Mouse (Mus musculus) embryonic facial prominence, embryonic 14.5 days (tissue): ENCODE measurements around the gene Fut1. TPM values are rescaled to one million over a fixed set of nuclear protein-coding genes. Genes with fewer than 3 reads are reported as not detected.

Source experiments
- ATAC-seq: fragments of 200-750 bp; cut with Nextera tagmentation; 2 replicates; pipeline ENCODE4 v1.8.0; 2017; ENCODE audit warnings: low read depth, moderate number of reproducible peaks, moderate TSS enrichment
- DNase-seq: peaks from one replicate; pipeline ENCODE4 v3.0.0-alpha.2; 2015; ENCODE audit warnings: low spot score
- H3K27ac ChIP-seq: fragments of 300-500 bp; sonication (generic); replicated peaks from 2 replicates; pipeline ENCODE4 v1.5.1; 2014; ENCODE audit warnings: low read depth, mild to moderate bottlenecking, low read length, moderate library complexity
- H3K27me3 ChIP-seq: fragments of 300-500 bp; sonication (generic); replicated peaks from 2 replicates; pipeline ENCODE4 v1.6.1; 2014; ENCODE audit warnings: low read length; ENCODE audit not compliant: control insufficient read depth, insufficient read depth
- H3K36me3 ChIP-seq: fragments of 300-500 bp; sonication (generic); 2 replicates; pipeline ENCODE4 v1.6.1; 2014; ENCODE audit warnings: low read length, mixed read lengths; ENCODE audit not compliant: control insufficient read depth, insufficient read depth
- H3K4me1 ChIP-seq: fragments of 300-500 bp; sonication (generic); 2 replicates; pipeline ENCODE4 v1.6.1; 2014; ENCODE audit warnings: antibody characterized with exemption, low read length; ENCODE audit not compliant: control insufficient read depth, insufficient read depth
- H3K4me2 ChIP-seq: fragments of 300-500 bp; sonication (generic); 2 replicates; pipeline ENCODE4 v1.6.1; 2014; ENCODE audit warnings: low read depth, mild to moderate bottlenecking, low read length, moderate library complexity, mixed read lengths
- H3K4me3 ChIP-seq: fragments of 300-500 bp; sonication (generic); 2 replicates; pipeline ENCODE4 v1.5.1; 2014; ENCODE audit warnings: low read depth, mild to moderate bottlenecking, low read length
- H3K9ac ChIP-seq: fragments of 300-500 bp; sonication (generic); 2 replicates; pipeline ENCODE4 v1.6.1; 2014; ENCODE audit warnings: low read depth, mild to moderate bottlenecking, low read length, moderate library complexity, mixed read lengths
- H3K9me3 ChIP-seq: fragments of 300-500 bp; sonication (generic); 2 replicates; pipeline ENCODE4 v1.6.1; 2016; ENCODE audit warnings: low read length; ENCODE audit not compliant: control insufficient read depth
- WGBS: fragments of 180-500 bp; shearing (Covaris S2); extraction: QIAGEN DNeasy Blood & Tissue Kit; methylation state at CpG from one replicate; pipeline ENCODE4 v1.1.7; 2014; 5-methylcytosine and 5-hydroxymethylcytosine counted together
- polyA plus RNA-seq: library from polyadenylated mRNA; unstranded; fragments of >200 nt; fragmentation: Nextera tagmentation; extraction: Ambion mirVana; gene quantifications from 2 replicates; pipeline ENCODE4 v1.2.1, GENCODE M21; 2014

Fut1 gene
- polyA plus RNA-seq, 1 experiment from 2014 or later: 1.3 TPM

DNA sequence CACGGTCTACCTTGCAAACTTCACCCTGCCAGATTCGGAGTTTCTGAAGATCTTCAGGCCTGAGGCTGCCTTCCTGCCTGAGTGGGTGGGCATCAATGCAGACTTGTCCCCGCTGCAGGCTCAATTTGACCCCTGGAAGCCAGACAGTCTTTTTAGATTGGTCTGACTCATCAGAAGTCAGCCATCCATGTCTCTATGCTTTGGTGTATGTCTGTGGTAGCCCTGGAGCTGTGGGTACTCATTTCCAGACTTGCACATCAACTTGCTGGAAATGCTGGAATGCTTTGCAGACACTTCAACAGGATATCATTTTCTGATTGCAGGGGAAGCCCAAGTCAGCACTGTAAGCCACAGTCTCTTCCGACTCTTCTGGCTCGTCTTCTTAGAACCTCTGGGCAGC, 2.5 kb downstream of the Fut1 start:
- no peaks in the 10 kb centered on the region for H3K9me3 ChIP-seq
- 90% methylated on average over 5 of the region's 5 CpGs for WGBS
- peaks cover 19% of the 10 kb centered on the region for H3K4me1 ChIP-seq
- H3K27me3 ChIP-seq: peaks cover 20% of the 10 kb centered on the region
- H3K27ac ChIP-seq: no peak overlapping the region
- no peak overlapping the region for H3K4me2 ChIP-seq
- H3K36me3 ChIP-seq: no peaks in the 10 kb centered on the region
- no peak for ATAC-seq
- no peak overlapping the region for H3K4me3 ChIP-seq
- DNase-seq: no peak
- no peak overlapping the region for H3K9ac ChIP-seq

GRCm38 (mm10) chr7:45621443-45621842, 4.4 kb downstream of the Fut1 start, which contains the start of gene Izumo1:
Gene Izumo1, plus strand, starts transcription at chr7:45621811.
- Histone ChIP-seq H3K27ac (no peak within 1 kb of the TSS), H3K4me1 (peaks cover 5% of the 10 kb centered on the region; the same call in 1 of the 2 replicates), H3K4me2 (no peak within 1 kb of the TSS), H3K9me3 (no peaks in the 10 kb centered on the region), H3K4me3 (no peak within 1 kb of the TSS), H3K27me3 (peaks cover 16% of the 10 kb centered on the region), H3K36me3 (no peaks in the 10 kb centered on the region), H3K9ac (no peak within 1 kb of the TSS)
- DNase-seq: no peak
- 30% methylated on average over 9 of the region's 9 CpGs for WGBS
- ATAC-seq: no peak

- Histone ChIP-seq H3K4me2 (no peak overlapping the region), H3K4me1 (no peaks in the 10 kb centered on the region; the same call in 1 of the 2 replicates), H3K36me3 (no peaks in the 10 kb centered on the region), H3K9ac (no peak overlapping the region), H3K4me3 (no peak overlapping the region), H3K9me3 (no peaks in the 10 kb centered on the region), H3K27ac (no peak overlapping the region), H3K27me3 (peaks cover 13% of the 10 kb centered on the region; the same call in 1 of the 2 replicates)
- DNase-seq (no peak), ATAC-seq (no peak)
- WGBS: 92% methylated on average over 11 of the region's 11 CpGs
These were observed 6.4 kb downstream of the Fut1 start for GRCm38 (mm10) chr7:45623507-45623906.

- ATAC-seq (no peak), DNase-seq (no peak)
- Histone ChIP-seq H3K9me3 (no peaks in the 10 kb centered on the region), H3K9ac (no peak overlapping the region), H3K4me3 (no peak overlapping the region), H3K36me3 (no peaks in the 10 kb centered on the region), H3K4me1 (no peaks in the 10 kb centered on the region; the same call in 1 of the 2 replicates), H3K27me3 (peaks cover 9% of the 10 kb centered on the region; the same call in 1 of the 2 replicates), H3K27ac (no peak overlapping the region), H3K4me2 (no peak overlapping the region)
- 85% methylated on average over 3 of the region's 3 CpGs for WGBS
These were observed 7.6 kb downstream of the Fut1 start for GRCm38 (mm10) chr7:45624718-45625117.

DNA sequence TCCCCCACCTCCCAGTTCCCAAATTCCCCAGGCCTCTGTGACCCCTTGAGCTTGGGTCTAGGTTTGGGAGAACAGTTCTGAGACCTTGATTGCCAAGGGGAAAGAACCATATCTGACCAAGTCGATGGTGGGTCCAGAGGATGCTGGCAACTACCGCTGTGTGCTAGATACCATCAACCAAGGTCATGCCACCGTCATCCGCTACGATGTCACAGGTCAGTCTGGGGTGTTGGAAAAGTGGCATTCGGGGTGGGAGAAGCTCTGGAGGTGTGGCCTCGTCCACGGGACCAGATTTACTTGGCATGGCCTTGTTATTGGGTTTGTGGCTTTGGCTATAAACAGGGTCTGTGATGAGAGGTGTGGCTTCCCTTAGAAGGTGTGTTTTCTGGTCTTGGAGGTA, 8.4 kb downstream of the Fut1 start:
- no peaks in the 10 kb centered on the region for H3K9me3 ChIP-seq
- no peak overlapping the region for H3K27ac ChIP-seq
- no peak overlapping the region for H3K4me2 ChIP-seq
- ATAC-seq (no peak), DNase-seq (no peak)
- no peaks in the 10 kb centered on the region for H3K36me3 ChIP-seq
- peaks cover 9% of the 10 kb centered on the region; the same call in 1 of the 2 replicates for H3K27me3 ChIP-seq
- H3K4me1 ChIP-seq: no peaks in the 10 kb centered on the region; the same call in 1 of the 2 replicates
- 85% methylated on average over 8 of the region's 8 CpGs for WGBS
- H3K9ac ChIP-seq: no peak overlapping the region
- H3K4me3 ChIP-seq: no peak overlapping the region

- H3K4me1 ChIP-seq: no peaks in the 10 kb centered on the region; the same call in 1 of the 2 replicates
- 0 out of 2 replicates have a peak overlapping the region, but pooled peaks have one; percentile 87 for H3K9ac ChIP-seq
- no peaks in the 10 kb centered on the region for H3K36me3 ChIP-seq
- H3K27me3 ChIP-seq: peaks cover 9% of the 10 kb centered on the region; the same call in 1 of the 2 replicates
- H3K4me3 ChIP-seq: no peak overlapping the region
- no peak overlapping the region; the same call in 1 of the 2 replicates for H3K27ac ChIP-seq
- no peaks in the 10 kb centered on the region for H3K9me3 ChIP-seq
- DNase-seq: no peak
- WGBS: 89% methylated on average over 7 of the region's 7 CpGs
- no peak for ATAC-seq
- no peak overlapping the region for H3K4me2 ChIP-seq
These were observed 9.5 kb downstream of the Fut1 start for GRCm38 (mm10) chr7:45626571-45627076.

DNA sequence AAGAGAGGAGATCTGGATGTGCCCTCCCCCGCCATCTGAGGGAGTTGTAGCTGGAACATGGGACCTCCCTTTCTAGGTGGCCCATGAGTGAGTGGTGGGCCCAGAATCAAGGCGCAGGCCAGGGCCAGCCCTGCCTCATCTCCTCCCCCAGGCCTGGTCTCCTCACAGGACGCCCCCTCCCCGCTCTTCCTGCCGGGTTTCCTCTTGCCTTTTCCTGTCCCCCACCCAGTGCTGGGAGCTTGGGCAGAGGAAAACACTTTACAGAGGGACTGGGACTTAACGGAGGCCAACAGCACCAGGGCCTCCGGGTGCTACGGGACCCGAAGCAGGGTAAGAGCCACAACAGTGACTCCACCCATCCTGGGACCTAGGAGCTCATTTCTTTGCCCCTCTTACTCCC, 10.2 kb downstream of the Fut1 start, which contains the start of gene Rasip1:
Gene Rasip1 (plus strand): TSS at position 228 of the 400 bp plus-strand sequence.
- H3K4me1 ChIP-seq: peaks cover 2% of the 10 kb centered on the region; the same call in 1 of the 2 replicates
- DNase-seq (no peak), ATAC-seq (no peak)
- WGBS: 89% methylated on average over 9 of the region's 9 CpGs
- no peaks in the 10 kb centered on the region for H3K9me3 ChIP-seq
- H3K36me3 ChIP-seq: no peaks in the 10 kb centered on the region
- H3K9ac ChIP-seq: peak within 1 kb of the TSS; percentile 87
- peaks cover 9% of the 10 kb centered on the region; the same call in 1 of the 2 replicates for H3K27me3 ChIP-seq
- peak within 1 kb of the TSS; percentile 76 for H3K27ac ChIP-seq
- H3K4me3 ChIP-seq: peak within 1 kb of the TSS; percentile 66
- peak within 1 kb of the TSS; percentile 98 for H3K4me2 ChIP-seq

GRCm38 (mm10) chr7:45628364-45629294, 11.5 kb downstream of the Fut1 start:
- peak; percentile 93 for DNase-seq
- peak overlapping the region; percentile 98 for H3K4me2 ChIP-seq
- peak; percentile 91 for ATAC-seq
- peaks cover 7% of the 10 kb centered on the region; the same call in 1 of the 2 replicates for H3K4me1 ChIP-seq
- H3K36me3 ChIP-seq: no peaks in the 10 kb centered on the region
- H3K9ac ChIP-seq: peak overlapping the region; percentile 87
- H3K27me3 ChIP-seq: peaks cover 9% of the 10 kb centered on the region; the same call in 1 of the 2 replicates
- WGBS: 1% methylated on average over 69 of the region's 105 CpGs
- peak overlapping the region; percentile 66 for H3K4me3 ChIP-seq
- H3K9me3 ChIP-seq: no peaks in the 10 kb centered on the region
- peak overlapping the region; percentile 76 for H3K27ac ChIP-seq
